Mouse (Mus musculus): ENCODE measurements at regions not wholly inside any gene's neighbourhood (a gene's known extent, or its start where the extent isn't known, plus 50 kb on each side); places are given as distances from the start of the nearest gene placed in this dataset.

- DNase-seq (ENCODE audit: low read depth, low spot score) = no peak
Measured at GRCm38 (mm10) chr3:149233191-149233641, 242.9 kb upstream of the Adgrl2 start.

GRCm38 (mm10) chr3:149231346-149231745, 241.0 kb upstream of the Adgrl2 start:
- no peak for DNase-seq (ENCODE audit: low read depth, low spot score)

DNA sequence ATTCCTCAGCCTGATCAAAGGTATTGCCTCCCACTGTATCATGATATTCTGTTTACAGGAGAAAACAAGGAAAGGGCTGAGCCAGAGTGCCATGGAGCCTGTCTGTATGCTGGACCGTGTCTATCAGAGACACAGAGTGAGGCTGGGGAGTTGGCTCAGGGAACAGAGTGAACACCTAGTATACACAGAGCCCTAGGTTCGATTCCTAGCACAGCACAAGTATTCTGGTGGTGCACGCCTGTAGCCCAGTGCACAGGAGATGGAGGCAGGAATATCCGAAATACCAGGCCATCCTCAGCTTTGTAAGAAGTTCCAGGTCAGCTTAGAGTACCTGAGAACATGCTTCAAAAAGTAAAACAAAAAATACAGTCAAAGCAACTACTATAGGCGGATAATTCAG, 237.2 kb upstream of the Adgrl2 start:
- DNase-seq (ENCODE audit: low read depth, low spot score) = no peak

DNA sequence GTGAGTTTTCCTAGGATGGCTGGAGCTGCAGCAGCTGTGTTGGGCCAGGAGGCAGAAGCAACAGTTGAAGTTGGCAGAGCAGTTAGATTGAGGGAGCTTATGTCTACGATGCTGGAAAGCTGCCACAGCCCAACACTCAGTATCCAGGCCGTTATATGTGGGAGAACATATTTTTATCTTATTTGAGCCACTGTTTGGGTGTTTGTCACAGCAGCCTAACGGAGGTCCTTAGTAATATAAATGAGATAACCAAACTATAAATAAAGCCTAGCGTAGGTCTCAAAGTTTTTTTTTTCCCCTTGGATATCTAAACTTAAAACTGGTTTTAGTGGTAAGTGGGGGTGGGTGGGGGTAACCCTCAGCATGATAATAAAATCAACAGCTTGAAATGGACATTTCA, 236.4 kb upstream of the Adgrl2 start:
- DNase-seq (ENCODE audit: low read depth, low spot score) = no peak

GRCm38 (mm10) chr3:149225684-149226083, 235.3 kb upstream of the Adgrl2 start:
- peak; percentile 24 for DNase-seq (ENCODE audit: low read depth, low spot score)

- no peak for DNase-seq (ENCODE audit: low read depth, low spot score)
Measured at GRCm38 (mm10) chr3:149224271-149224670, 233.9 kb upstream of the Adgrl2 start.

DNA sequence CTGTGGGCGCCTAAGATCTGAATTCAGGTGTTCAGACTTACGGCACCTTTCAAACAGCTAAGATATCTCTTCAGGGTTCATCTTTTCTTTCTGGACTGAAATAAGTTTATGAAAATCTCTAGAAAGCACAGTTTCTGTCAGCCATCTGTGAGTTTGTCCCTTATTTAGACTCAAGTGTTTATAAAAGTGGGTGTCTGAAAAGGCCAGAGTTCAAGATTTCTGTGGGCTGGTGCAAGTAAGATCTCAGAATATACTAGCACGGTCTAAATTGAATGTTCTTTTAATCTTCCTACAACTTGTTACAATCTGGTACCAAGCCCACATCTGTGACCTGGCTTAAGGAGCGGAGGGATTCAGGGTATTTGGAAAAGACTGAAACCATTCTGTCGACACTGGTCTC, 233.4 kb upstream of the Adgrl2 start:
- no peak for DNase-seq (ENCODE audit: low read depth, low spot score)

- DNase-seq (ENCODE audit: low read depth, low spot score) = no peak
Measured at GRCm38 (mm10) chr3:149220958-149221357, 230.6 kb upstream of the Adgrl2 start.

- no peak for DNase-seq (ENCODE audit: low read depth, low spot score)
Measured at GRCm38 (mm10) chr3:149220304-149220951, 230.1 kb upstream of the Adgrl2 start.

- no peak for DNase-seq (ENCODE audit: low read depth, low spot score)
Measured at GRCm38 (mm10) chr3:149219381-149220303, 229.3 kb upstream of the Adgrl2 start.

- no peak for DNase-seq (ENCODE audit: low read depth, low spot score)
Measured at GRCm38 (mm10) chr3:149217916-149218803, 227.8 kb upstream of the Adgrl2 start.

DNA sequence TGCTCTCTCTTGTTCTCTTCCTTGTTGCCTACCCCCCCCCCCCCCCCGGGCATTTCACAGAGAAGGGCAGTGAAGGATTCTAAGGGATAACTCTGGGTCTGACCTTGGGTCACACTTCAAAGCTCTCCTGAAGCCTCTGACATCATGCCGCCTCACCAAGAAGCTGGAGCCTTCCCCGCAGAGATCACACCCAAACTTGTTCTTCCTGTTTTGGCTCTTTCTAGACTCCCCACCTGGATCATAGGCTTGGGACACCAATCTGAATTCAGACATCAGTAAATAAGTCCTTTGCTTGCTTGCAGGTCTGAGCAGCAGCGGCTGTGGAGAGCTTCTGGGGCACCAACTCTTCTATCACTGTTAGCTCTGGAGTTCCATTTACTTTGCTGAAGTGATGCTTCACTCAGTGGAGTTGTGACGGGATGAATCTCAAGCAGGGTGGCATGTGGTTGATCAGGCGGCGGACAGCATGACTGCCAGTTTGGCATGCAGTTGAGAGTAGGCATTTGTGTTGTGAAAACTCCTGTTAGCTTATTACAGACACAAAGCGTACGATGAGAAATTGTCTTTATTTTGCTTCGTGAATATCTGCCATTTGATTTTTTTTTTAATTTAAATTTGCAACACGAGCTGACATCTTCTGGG, 226.5 kb upstream of the Adgrl2 start:
- no peak for DNase-seq (ENCODE audit: low read depth, low spot score)

- DNase-seq (ENCODE audit: low read depth, low spot score) = no peak
Measured at GRCm38 (mm10) chr3:149215691-149216090, 225.3 kb upstream of the Adgrl2 start.

DNA sequence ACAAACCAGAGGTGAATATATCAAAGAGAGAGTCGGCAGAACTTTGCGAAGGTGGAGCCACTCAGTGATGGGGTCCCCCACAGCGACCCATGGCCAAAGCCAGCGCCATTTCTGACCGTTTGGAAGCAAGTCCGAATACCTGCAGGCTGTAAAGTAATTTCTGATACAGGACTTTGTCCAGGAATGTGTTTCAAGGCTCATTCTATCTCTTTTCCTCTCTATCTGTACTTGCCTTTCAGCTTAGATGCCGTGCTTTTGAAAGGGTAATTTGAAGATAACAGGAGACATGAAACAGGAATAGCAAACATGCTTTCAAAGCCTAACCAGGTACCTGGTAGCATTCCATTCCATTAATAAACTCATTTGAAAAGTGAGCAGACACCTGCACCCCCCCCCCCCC, 221.6 kb upstream of the Adgrl2 start:
- no peak for DNase-seq (ENCODE audit: low read depth, low spot score)

DNA sequence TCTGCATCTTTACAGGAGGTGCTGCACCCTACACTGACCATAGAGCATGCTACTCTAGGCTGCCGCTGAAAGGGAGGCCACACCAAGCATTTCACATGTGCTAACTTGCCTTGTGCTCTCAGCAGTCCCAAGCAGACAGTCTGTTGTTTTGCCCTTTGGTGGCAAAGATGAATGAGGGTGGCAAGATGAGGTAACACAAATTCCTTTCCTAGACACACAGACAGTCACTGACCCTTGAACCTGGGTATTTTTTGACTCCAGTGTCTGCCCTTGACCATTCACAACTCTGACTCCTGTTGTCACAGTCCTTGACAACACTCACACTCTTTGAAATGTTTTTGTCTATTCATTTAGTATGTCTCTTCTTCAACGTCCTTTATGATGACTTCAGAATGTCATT, 218.9 kb upstream of the Adgrl2 start:
- no peak for DNase-seq (ENCODE audit: low read depth, low spot score)

- no peak for DNase-seq (ENCODE audit: low read depth, low spot score)
Measured at GRCm38 (mm10) chr3:149203451-149203850, 213.1 kb upstream of the Adgrl2 start.

DNA sequence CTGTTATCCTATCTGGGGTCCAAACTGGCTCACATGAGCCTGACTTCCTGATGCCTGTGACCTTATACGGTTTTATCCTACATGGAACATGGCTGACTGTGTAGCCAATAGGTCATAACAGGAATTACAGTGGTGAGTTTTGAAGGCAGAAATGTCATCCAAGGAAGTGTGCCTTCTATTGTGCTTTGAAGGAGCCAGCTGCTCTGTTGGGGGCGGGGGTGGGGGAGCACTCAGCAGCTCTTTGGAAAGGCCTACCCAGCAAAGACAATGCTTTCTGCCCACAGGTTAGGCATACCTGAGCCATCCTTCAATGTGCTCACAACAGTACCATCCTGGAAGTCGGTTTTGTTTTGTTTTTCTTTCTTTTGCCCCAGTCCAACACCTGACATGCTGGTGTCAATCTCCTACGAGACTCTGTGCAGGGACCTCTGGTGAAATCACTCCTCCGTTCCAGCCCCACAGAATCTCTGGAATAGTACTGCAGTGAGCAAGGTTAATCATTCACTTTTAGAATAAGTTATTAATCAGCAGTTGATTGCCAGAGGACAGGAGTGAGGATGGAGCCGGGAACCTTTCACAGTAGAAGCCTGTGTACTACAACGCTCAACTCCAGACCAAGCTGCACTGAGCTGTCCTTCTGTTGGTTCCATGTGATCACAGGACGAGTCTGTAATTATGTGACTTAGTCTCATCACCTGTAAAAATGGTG, 206.3 kb upstream of the Adgrl2 start:
- no peak for DNase-seq (ENCODE audit: low read depth, low spot score)

DNA sequence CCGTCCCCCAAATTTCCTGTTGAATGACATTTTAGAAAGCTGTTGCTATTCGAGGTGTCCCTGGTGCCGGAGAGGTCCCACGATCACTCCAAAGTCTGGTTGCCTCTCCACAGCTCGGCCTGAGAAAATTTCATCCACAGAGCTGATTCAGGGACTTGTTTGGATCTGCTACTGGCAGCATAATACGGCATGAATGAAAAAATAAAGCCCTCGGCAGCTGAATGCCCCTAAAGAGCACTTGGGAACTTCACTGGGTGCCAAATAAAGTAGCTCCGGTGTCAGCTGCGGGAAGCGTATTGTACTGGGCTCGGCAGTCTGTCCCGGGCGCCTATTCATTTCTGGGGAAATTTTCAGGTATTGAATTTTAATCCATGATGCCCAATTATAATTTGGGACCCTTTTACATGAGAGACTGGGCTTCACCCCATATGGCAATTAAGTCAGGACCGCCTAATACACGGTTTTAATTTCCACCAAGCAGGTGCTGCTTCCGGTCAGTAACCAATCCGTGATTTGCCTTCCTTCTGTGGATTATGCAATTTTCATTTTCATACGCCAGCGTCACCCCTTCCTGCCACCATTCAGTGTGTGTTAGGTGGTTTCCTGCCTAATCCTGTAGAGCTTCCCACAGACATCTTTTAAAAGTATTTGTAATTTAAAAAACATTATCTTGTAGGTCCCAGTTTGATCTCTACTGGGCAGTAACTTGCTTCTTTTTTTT, 200.7 kb upstream of the Adgrl2 start:
- no peak for DNase-seq (ENCODE audit: low read depth, low spot score)

DNA sequence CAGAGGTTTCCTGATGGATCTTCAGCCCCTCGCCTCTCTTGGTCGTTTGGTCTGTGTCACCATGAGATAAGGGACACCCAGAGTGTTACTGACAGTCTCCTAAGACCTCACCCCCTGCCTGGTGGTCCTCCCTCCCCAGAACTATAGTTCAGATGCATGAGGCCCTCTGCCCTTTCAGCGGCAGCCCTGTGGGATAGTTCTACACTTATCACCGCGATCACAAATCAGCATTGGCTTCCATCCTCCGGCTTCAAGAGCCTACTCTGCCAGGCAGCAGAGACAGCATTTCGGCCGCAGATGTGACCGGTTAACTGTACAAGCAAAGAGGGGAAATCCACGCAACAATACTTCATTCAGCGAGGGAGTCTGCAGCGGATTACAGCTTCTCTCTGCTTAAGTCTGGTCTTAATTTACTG, 193.8 kb upstream of the Adgrl2 start:
- DNase-seq (ENCODE audit: low read depth, low spot score) = no peak

GRCm38 (mm10) chr3:149182095-149182494, 191.7 kb upstream of the Adgrl2 start:
- no peak for DNase-seq (ENCODE audit: low read depth, low spot score)
